In genomic region chr4:21368234-21369021, GRCm38 (mm10) we compare ENCODE assay signal across 8 mouse cellular contexts.
A peak's percentile ranks its signal among the peaks of the same experiment; 100 is the strongest.
DNase-seq lines count a peak whose midpoint lies in the region; ATAC-seq and TF ChIP-seq lines count a peak whose summit lies in the region.

No protein-coding gene starts in this region.

- no peaks in the 10 kb centered on the region for H3K36me3 ChIP-seq in forebrain, embryonic 16.5 days (ENCODE audit: control insufficient read depth, insufficient read depth)
- no peaks in the 10 kb centered on the region for H3K36me3 ChIP-seq in limb, embryonic 14.5 days (ENCODE audit: control insufficient read depth, insufficient read depth, low read length)
- no peaks in the 10 kb centered on the region for H3K36me3 ChIP-seq in stomach, postnatal 0 days (ENCODE audit: control insufficient read depth, insufficient read depth, low read length)

- H3K9ac ChIP-seq in forebrain, embryonic 16.5 days (replicated peaks; ENCODE audit: low read depth, low read length): no peak overlapping the region
- no peak overlapping the region for H3K9ac ChIP-seq in limb, embryonic 14.5 days (ENCODE audit: low read depth, low read length, severe bottlenecking)
- no peak overlapping the region for H3K9ac ChIP-seq in stomach, postnatal 0 days (ENCODE audit: low read length)

- WGBS in forebrain, embryonic 16.5 days: 67% methylated on average over 11 of the region's 11 CpGs
- WGBS in limb, embryonic 14.5 days: 68% methylated on average over 11 of the region's 11 CpGs
- 67% methylated on average over 11 of the region's 11 CpGs for WGBS in stomach, postnatal 0 days

- H3K27me3 ChIP-seq in forebrain, embryonic 16.5 days (replicated peaks; ENCODE audit: control insufficient read depth, insufficient read depth, low read length): no peaks in the 10 kb centered on the region
- H3K27me3 ChIP-seq in limb, embryonic 14.5 days (ENCODE audit: control insufficient read depth, insufficient read depth, low read length): no peaks in the 10 kb centered on the region
- no peaks in the 10 kb centered on the region for H3K27me3 ChIP-seq in stomach, postnatal 0 days (ENCODE audit: control insufficient read depth, insufficient read depth, low read length)

- peak; percentile 76 for ATAC-seq in forebrain, embryonic 16.5 days
- peak; percentile 67 for ATAC-seq in limb, embryonic 14.5 days (ENCODE audit: low FRiP score, low read depth)
- ATAC-seq in stomach, postnatal 0 days (ENCODE audit: low FRiP score, low TSS enrichment): no peak
- no peak for ATAC-seq in erythroblast, adult 5-6 weeks (replicated peaks; ENCODE audit: low FRiP score, poor library complexity, severe bottlenecking)

- no peak overlapping the region for H3K4me2 ChIP-seq in forebrain, embryonic 16.5 days (ENCODE audit: low read length)
- H3K4me2 ChIP-seq in limb, embryonic 14.5 days (replicated peaks; ENCODE audit: low read depth, low read length, severe bottlenecking): no peak overlapping the region
- H3K4me2 ChIP-seq in stomach, postnatal 0 days (replicated peaks; ENCODE audit: low read depth): no peak overlapping the region

- DNase-seq in heart, postnatal 10 days: peak; percentile 9 to 33
- no peak for DNase-seq in heart, adult 9 months (ENCODE audit: low spot score in 2 of 2)
- peak; percentile 38 for DNase-seq in 416B (ENCODE audit: low read depth)
- peak; percentile 50 for DNase-seq in R1 (ENCODE audit: low read depth, low spot score)
- DNase-seq in limb, embryonic 14.5 days (ENCODE audit: low spot score): peak; percentile 8
- no peak for DNase-seq in stomach, postnatal 0 days (ENCODE audit: low spot score)

- intact Hi-C loops in heart, postnatal 10 days (cut with DNase I): loop anchor here (5.0 kb wide), 2 partner anchors 1246 to 1346 kb away; no protein-coding TSS in a partner anchor

- TF ChIP-seq CTCF in stomach, postnatal 0 days (IDR thresholded peaks at IDR 0.05; ENCODE audit: low read depth): peak; percentile 94

- no peak overlapping the region for H3K27ac ChIP-seq in forebrain, embryonic 16.5 days (ENCODE audit: low read length)
- no peak overlapping the region for H3K27ac ChIP-seq in limb, embryonic 14.5 days (replicated peaks; ENCODE audit: low read depth, low read length)
- no peak overlapping the region for H3K27ac ChIP-seq in stomach, postnatal 0 days (replicated peaks)

- H3K4me1 ChIP-seq in forebrain, embryonic 16.5 days (replicated peaks; ENCODE audit: control insufficient read depth, insufficient read depth, low read length): no peaks in the 10 kb centered on the region
- no peaks in the 10 kb centered on the region for H3K4me1 ChIP-seq in limb, embryonic 14.5 days (ENCODE audit: control insufficient read depth, insufficient read depth, low read length)
- H3K4me1 ChIP-seq in stomach, postnatal 0 days (replicated peaks; ENCODE audit: control insufficient read depth, insufficient read depth): no peaks in the 10 kb centered on the region

- no peak overlapping the region for H3K4me3 ChIP-seq in forebrain, embryonic 16.5 days (replicated peaks; ENCODE audit: low read length)
- no peak overlapping the region for H3K4me3 ChIP-seq in limb, embryonic 14.5 days (replicated peaks; ENCODE audit: low read length)
- H3K4me3 ChIP-seq in stomach, postnatal 0 days (ENCODE audit: low read depth, low read length): no peak overlapping the region

- no peaks in the 10 kb centered on the region for H3K9me3 ChIP-seq in forebrain, embryonic 16.5 days (ENCODE audit: control insufficient read depth, low read length)
- H3K9me3 ChIP-seq in limb, embryonic 14.5 days (ENCODE audit: control insufficient read depth, low read length): no peaks in the 10 kb centered on the region
- no peaks in the 10 kb centered on the region for H3K9me3 ChIP-seq in stomach, postnatal 0 days (ENCODE audit: control insufficient read depth, low read length)

- no peak for TF ChIP-seq EP300 in stomach, postnatal 0 days (optimal IDR thresholded peaks at IDR 0.05)

- TF ChIP-seq POLR2A in limb, embryonic 14.5 days (IDR thresholded peaks at IDR 0.05; ENCODE audit: borderline replicate concordance, extremely low read depth, insufficient read depth, insufficient read length): no peak

Comparison
In these comparisons a context has a peak if more than half of its experiments do, and no peak if none do; other contexts are left out.
1. DNase-seq: peak in heart, postnatal 10 days (2 of 2), 416B (single experiment), R1 (single experiment) and limb, embryonic 14.5 days (single experiment); none in heart, adult 9 months (0 of 2) and stomach, postnatal 0 days (single experiment).
2. ATAC-seq: peak in forebrain, embryonic 16.5 days (single experiment) and limb, embryonic 14.5 days (single experiment); none in stomach, postnatal 0 days (single experiment) and erythroblast, adult 5-6 weeks (single experiment).